Mouse (Mus musculus) myocyte (in vitro differentiated cells): ENCODE data around the gene Slc25a27.

Source experiments
- CEBPB ChIP-seq: IDR thresholded peaks from 2 replicates; pipeline ENCODE4 v1.6.1; 2011; ENCODE audit warnings: mild to moderate bottlenecking, moderate library complexity; ENCODE audit not compliant: poor library complexity, insufficient read depth, severe bottlenecking
- E2F4 ChIP-seq: IDR thresholded peaks from one replicate; pipeline ENCODE4 v1.6.1; 2011; ENCODE audit warnings: mild to moderate bottlenecking, control low read depth, moderate library complexity; ENCODE audit not compliant: insufficient read depth
- MAX ChIP-seq: IDR thresholded peaks from one replicate; pipeline ENCODE4 v1.6.1; 2011; ENCODE audit warnings: low read depth, mild to moderate bottlenecking, control low read depth
- MYOD1 ChIP-seq, 3 experiments: IDR thresholded peaks; one replicate each; pipeline ENCODE4 v1.6.1; 2011; ENCODE audit warnings: control low read depth in 2 of 3, low read depth in 2 of 3, mild to moderate bottlenecking in 2 of 3, moderate library complexity in 1 of 3; ENCODE audit not compliant: insufficient read length in 2 of 3, control insufficient read depth in 1 of 3
- MYOG ChIP-seq, 3 experiments: IDR thresholded peaks; one replicate each; pipeline ENCODE4 v1.6.1; 2011; ENCODE audit warnings: control low read depth in 2 of 3, low read depth in 2 of 3, mild to moderate bottlenecking in 2 of 3; ENCODE audit not compliant: insufficient read length in 2 of 3, control insufficient read depth in 1 of 3, insufficient read depth in 1 of 3
- POLR2A ChIP-seq: IDR thresholded peaks from one replicate; pipeline ENCODE4 v1.6.1; 2011; ENCODE audit warnings: low read depth, mild to moderate bottlenecking, control low read depth, moderate library complexity; ENCODE audit not compliant: insufficient read length
- POLR2AphosphoS2 ChIP-seq: IDR thresholded peaks from one replicate; pipeline ENCODE4 v1.6.1; 2011; ENCODE audit warnings: low read depth, control low read depth; ENCODE audit not compliant: insufficient read length
- REST ChIP-seq: IDR thresholded peaks from one replicate; pipeline ENCODE4 v1.6.1; 2011; ENCODE audit warnings: mild to moderate bottlenecking, control low read depth, moderate library complexity; ENCODE audit not compliant: insufficient read depth, insufficient read length
- SRF ChIP-seq: IDR thresholded peaks from one replicate; pipeline ENCODE4 v1.6.1; 2011; ENCODE audit warnings: low read depth; ENCODE audit not compliant: control insufficient read depth, insufficient read length
- TCF12 ChIP-seq: IDR thresholded peaks from one replicate; pipeline ENCODE4 v1.6.1; 2011; ENCODE audit warnings: mild to moderate bottlenecking, control low read depth; ENCODE audit not compliant: poor library complexity, insufficient read depth, severe bottlenecking
- TCF3 ChIP-seq: IDR thresholded peaks from one replicate; pipeline ENCODE4 v1.6.1; 2011; ENCODE audit warnings: low read depth, control low read depth; ENCODE audit not compliant: insufficient read length
- USF1 ChIP-seq: IDR thresholded peaks from one replicate; pipeline ENCODE4 v1.6.1; 2011; ENCODE audit warnings: low read depth, mild to moderate bottlenecking, control low read depth, moderate library complexity

GRCm38 (mm10) chr17:43669145-43669695, 2.2 kb upstream of the Slc25a27 start:
- TF ChIP-seq MAX = no peak
- TF ChIP-seq POLR2A = no peak
- no peak for TF ChIP-seq REST
- no peak for TF ChIP-seq MYOG (IDR thresholded peaks at IDR 0.05; ENCODE audit: control insufficient read depth in 1 of 3, insufficient read depth in 1 of 3, insufficient read length in 2 of 3, low read depth in 2 of 3)
- TF ChIP-seq USF1 = no peak
- no peak for TF ChIP-seq POLR2AphosphoS2
- no peak for TF ChIP-seq TCF12
- TF ChIP-seq MYOD1 (IDR thresholded peaks at IDR 0.05; ENCODE audit: control insufficient read depth in 1 of 3, insufficient read length in 2 of 3, low read depth in 2 of 3) = no peak
- TF ChIP-seq TCF3 = no peak
- no peak for TF ChIP-seq E2F4
- TF ChIP-seq SRF = no peak
- TF ChIP-seq CEBPB = no peak
